9 mouse cellular contexts compared by ENCODE assay signal in the genomic region with DNA sequence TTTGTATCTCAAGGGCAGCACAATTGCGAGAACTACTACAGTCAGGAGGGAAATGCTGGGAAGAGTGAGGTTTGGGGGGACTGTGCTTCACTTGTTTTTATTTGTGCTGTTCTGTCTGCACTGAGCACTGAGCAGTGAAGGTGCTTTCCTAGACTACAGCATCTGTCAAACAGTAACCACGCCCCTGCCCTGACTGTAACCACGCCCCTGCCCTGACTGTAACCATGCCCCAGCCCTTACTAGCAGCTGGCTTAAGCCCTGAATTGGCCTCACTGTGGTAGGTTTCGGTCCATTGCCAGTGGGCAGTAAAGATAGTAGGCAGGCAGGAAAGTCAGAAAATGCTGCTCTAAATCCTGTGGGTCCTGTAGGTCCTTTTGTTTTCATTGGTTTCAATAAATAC.
DNase-seq lines count a peak whose midpoint lies in the region; ATAC-seq lines count a peak whose summit lies in the region.
"Had no signal": no experiment of that assay in that cellular context is flagged by ENCODE, and none has a peak within 500 bp of the region (broad histone marks: within the 10 kb centered on the region; RNA-seq: fewer than 3 reads in every experiment).

No protein-coding gene starts in this region.

- no peaks in the 10 kb centered on the region for H3K9me3 ChIP-seq in limb, embryonic 11.5 days (ENCODE audit: control insufficient read depth, low read length)
- no peaks in the 10 kb centered on the region for H3K9me3 ChIP-seq in limb, embryonic 10.5 days (replicated peaks)
- no peaks in the 10 kb centered on the region for H3K9me3 ChIP-seq in forebrain, embryonic 12.5 days

- no peak for ATAC-seq in limb, embryonic 11.5 days (ENCODE audit: insufficient number of reproducible peaks, low FRiP score, low TSS enrichment, low read depth)
- no peak for ATAC-seq in forebrain, embryonic 12.5 days (ENCODE audit: low FRiP score)

- WGBS in limb, embryonic 11.5 days: 47% methylated on average over 4 of the region's 4 CpGs
- 52% methylated on average over 4 of the region's 4 CpGs for WGBS in limb, embryonic 10.5 days
- WGBS in forebrain, embryonic 12.5 days: 65% methylated on average over 4 of the region's 4 CpGs

- H3K9ac ChIP-seq in limb, embryonic 11.5 days (ENCODE audit: low read length): no peak overlapping the region
- H3K9ac ChIP-seq in forebrain, embryonic 12.5 days: no peak overlapping the region

- no peak overlapping the region for H3K4me3 ChIP-seq in limb, embryonic 11.5 days (ENCODE audit: low read depth, low read length)
- H3K4me3 ChIP-seq in limb, embryonic 10.5 days: no peak overlapping the region
- H3K4me3 ChIP-seq in forebrain, embryonic 12.5 days (replicated peaks): no peak overlapping the region

- H3K36me3 ChIP-seq in limb, embryonic 11.5 days (ENCODE audit: control insufficient read depth, insufficient read depth, low read length): no peaks in the 10 kb centered on the region
- no peaks in the 10 kb centered on the region for H3K36me3 ChIP-seq in limb, embryonic 10.5 days
- no peaks in the 10 kb centered on the region for H3K36me3 ChIP-seq in forebrain, embryonic 12.5 days (replicated peaks)

- H3K4me2 ChIP-seq in limb, embryonic 11.5 days (ENCODE audit: low read depth, severe bottlenecking): no peak overlapping the region
- no peak overlapping the region for H3K4me2 ChIP-seq in forebrain, embryonic 12.5 days

- no peak overlapping the region for H3K27ac ChIP-seq in limb, embryonic 11.5 days (replicated peaks; ENCODE audit: low read depth, low read length)
- no peak overlapping the region for H3K27ac ChIP-seq in limb, embryonic 10.5 days
- H3K27ac ChIP-seq in forebrain, embryonic 12.5 days: no peak overlapping the region

- no peaks in the 10 kb centered on the region for H3K4me1 ChIP-seq in limb, embryonic 11.5 days (ENCODE audit: control insufficient read depth, insufficient read depth, low read length)
- 0 out of 2 replicates have a peak, but pooled peaks cover 2% of the 10 kb centered on the region for H3K4me1 ChIP-seq in limb, embryonic 10.5 days
- H3K4me1 ChIP-seq in forebrain, embryonic 12.5 days: no peaks in the 10 kb centered on the region

- DNase-seq in limb, embryonic 11.5 days (ENCODE audit: low spot score): peak; percentile 31
- no peak for DNase-seq in limb, embryonic 10.5 days (ENCODE audit: low spot score)
- peak; percentile 14 for DNase-seq in adipocyte (ENCODE audit: low spot score)
- DNase-seq in kidney, adult 9 months: peak; percentile 42
- peak; percentile 33 for DNase-seq in retina, postnatal 1 day
- DNase-seq in testis, postnatal 14 days (ENCODE audit: low spot score): no peak
- DNase-seq in layer of hippocampus, postnatal 25 days (ENCODE audit: extremely low spot score in 1 of 2, low spot score in 1 of 2): no peak
- DNase-seq: cerebellum, adult 9-11 months had no signal

- H3K27me3 ChIP-seq in limb, embryonic 11.5 days (ENCODE audit: control insufficient read depth, insufficient read depth, low read length): no peaks in the 10 kb centered on the region
- no peaks in the 10 kb centered on the region for H3K27me3 ChIP-seq in limb, embryonic 10.5 days (ENCODE audit: low read depth, poor library complexity, severe bottlenecking)
- no peaks in the 10 kb centered on the region for H3K27me3 ChIP-seq in forebrain, embryonic 12.5 days

Comparison
In these comparisons a context has a peak if more than half of its experiments do, and no peak if none do; other contexts are left out.
1. DNase-seq: peak in limb, embryonic 11.5 days (single experiment), adipocyte (single experiment), kidney, adult 9 months (single experiment) and retina, postnatal 1 day (single experiment); none in limb, embryonic 10.5 days (single experiment), testis, postnatal 14 days (single experiment) and layer of hippocampus, postnatal 25 days (0 of 2).